Mouse (Mus musculus) E14TG2a.4 (cell line): ENCODE data around the gene Zpld1.

Experiments
- H3K27me3 ChIP-seq: 2 replicates; pipeline ENCODE4 v1.6.1; 2014; ENCODE audit warnings: low read length, control low read depth; ENCODE audit not compliant: insufficient read depth
- H3K36me3 ChIP-seq: 2 replicates; pipeline ENCODE4 v1.6.1; 2014; ENCODE audit warnings: low read length, control low read depth; ENCODE audit not compliant: insufficient read depth
- H3K4me1 ChIP-seq: replicated peaks from 2 replicates; pipeline ENCODE4 v1.6.1; 2014; ENCODE audit warnings: low read depth, low read length, control low read depth
- H3K4me3 ChIP-seq: replicated peaks from 2 replicates; pipeline ENCODE4 v1.5.1; 2014; ENCODE audit warnings: mild to moderate bottlenecking, low read length
- H3K9me3 ChIP-seq: 2 replicates; pipeline ENCODE4 v1.6.1; 2014; ENCODE audit warnings: low read length, control low read depth
- CTCF ChIP-seq: conservative IDR thresholded peaks from 2 replicates; pipeline ENCODE4 v1.5.1; 2014; ENCODE audit warnings: low read length
- NANOG ChIP-seq: IDR thresholded peaks from 2 replicates; pipeline ENCODE4 v1.6.1; 2014; ENCODE audit warnings: borderline replicate concordance, low read length, mixed read lengths
- POU5F1 ChIP-seq: IDR thresholded peaks from 2 replicates; pipeline ENCODE4 v1.6.1; 2014; ENCODE audit warnings: low read length, borderline replicate concordance

Zpld1 gene

DNA sequence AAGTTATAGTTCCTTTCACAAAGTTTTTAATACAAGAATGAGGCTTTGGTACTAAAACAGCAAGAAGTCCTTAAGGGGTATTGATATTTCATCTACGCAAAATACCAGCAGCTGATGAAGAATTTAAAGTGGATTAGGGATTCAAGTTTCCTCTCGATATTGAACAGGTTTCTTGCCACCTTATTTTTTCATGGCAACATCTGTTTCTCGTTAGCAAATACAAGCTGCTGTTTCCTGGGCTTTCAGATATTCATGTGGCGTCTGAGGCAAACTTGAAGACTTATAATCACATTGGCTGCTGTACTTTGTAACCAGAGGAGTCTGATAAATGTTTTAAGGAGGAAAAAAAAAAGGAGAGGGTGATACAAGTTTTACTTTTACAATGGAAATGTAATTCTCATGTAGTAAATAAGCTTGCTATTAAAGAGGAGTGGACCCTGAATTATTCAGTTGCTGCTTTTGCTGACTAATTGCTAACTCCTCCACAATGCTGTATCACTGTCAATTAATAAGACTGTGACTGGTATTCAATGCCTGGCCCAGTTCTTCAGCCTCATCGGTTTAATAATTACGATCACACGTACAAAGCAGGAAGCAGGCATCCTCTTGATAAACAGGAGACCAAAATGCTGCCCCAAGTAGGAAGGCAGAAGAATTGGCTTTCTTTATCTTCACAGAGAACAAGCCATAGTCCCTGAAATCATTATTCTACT, 36.8 kb downstream of the Zpld1 start:
- Histone ChIP-seq H3K4me3 (no peak overlapping the region), H3K9me3 (no peaks in the 10 kb centered on the region), H3K4me1 (no peaks in the 10 kb centered on the region), H3K27me3 (no peaks in the 10 kb centered on the region), H3K36me3 (no peaks in the 10 kb centered on the region)
- TF ChIP-seq POU5F1 (no peak), CTCF (no peak), NANOG (no peak)

DNA sequence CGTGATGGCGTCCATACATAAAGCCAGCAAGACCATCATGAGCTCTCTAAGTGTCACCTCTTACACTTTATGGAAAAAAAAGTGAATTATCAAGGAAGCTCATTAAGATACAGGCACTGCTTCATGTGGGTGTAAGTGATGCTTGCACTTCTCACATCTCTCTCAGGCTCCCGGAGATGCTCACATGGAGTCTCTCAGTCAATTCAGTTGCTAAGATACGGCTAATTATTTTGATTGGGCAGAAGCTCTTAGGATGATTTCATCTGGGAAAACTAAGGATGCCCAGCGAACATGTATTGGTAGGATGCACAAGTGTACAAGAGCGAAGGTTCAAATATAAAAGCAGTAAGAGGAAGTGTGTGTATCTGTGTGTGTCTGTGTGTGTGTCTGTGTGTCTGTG, 38.1 kb downstream of the Zpld1 start:
- Histone ChIP-seq H3K27me3 (no peaks in the 10 kb centered on the region), H3K9me3 (no peaks in the 10 kb centered on the region), H3K4me3 (no peak overlapping the region), H3K36me3 (no peaks in the 10 kb centered on the region), H3K4me1 (no peaks in the 10 kb centered on the region)
- TF ChIP-seq POU5F1 (no peak), NANOG (no peak), CTCF (no peak)

DNA sequence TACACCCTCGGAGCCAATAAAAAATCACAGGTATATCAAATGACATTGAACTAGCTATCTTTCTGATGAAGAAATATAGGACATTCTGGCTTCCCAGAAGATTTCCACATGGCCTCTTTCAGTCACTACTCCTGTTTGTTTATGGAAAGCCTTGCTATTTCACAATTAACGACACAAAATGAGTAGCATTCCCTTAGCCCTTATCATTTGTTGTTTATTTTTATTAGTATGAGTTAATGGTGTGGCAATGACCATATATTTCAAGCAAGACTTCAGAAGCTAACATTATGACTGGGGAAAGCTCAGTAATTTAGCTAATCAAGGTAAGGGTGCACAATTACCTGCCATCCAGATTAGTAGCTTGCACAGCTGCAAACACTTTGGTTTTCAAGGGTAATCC, 56.8 kb downstream of the Zpld1 start:
- Histone ChIP-seq H3K9me3 (no peaks in the 10 kb centered on the region), H3K27me3 (no peaks in the 10 kb centered on the region), H3K4me1 (no peaks in the 10 kb centered on the region), H3K36me3 (no peaks in the 10 kb centered on the region), H3K4me3 (no peak overlapping the region)
- TF ChIP-seq CTCF (no peak), POU5F1 (no peak), NANOG (no peak)

DNA sequence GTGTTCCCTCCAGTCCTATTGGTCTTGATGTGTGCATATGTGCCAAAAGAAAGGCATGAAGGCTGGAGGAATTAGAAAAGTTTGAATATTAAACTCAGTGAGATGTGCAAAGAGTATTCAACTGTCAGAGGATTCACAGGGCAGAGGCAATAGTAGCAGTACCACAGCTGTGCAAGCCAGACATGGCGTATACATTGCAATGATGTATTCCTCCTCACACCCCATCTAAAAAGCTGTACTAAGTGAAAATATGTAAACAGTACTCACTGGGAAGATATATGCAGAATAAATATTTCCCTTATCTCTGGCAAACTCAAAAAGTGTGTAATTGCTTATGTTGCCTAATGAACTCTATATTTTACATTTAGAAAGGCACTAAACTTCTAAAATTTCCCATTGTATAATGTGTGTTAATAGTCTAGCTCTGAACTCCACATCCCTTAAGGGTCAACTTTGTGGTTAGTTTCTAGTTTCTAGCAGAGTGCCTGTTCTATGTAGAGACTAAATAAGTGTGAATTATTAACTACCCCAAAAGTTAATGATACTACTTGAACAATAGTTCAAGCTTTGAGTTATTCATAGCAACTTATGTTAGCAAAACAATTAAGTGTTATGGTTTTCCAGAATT, 68.7 kb downstream of the Zpld1 start:
- no peak for TF ChIP-seq NANOG
- no peak for TF ChIP-seq POU5F1
- TF ChIP-seq CTCF: no peak
- Histone ChIP-seq H3K9me3 (no peaks in the 10 kb centered on the region), H3K36me3 (no peaks in the 10 kb centered on the region), H3K4me3 (no peak overlapping the region), H3K27me3 (no peaks in the 10 kb centered on the region), H3K4me1 (no peaks in the 10 kb centered on the region)

DNA sequence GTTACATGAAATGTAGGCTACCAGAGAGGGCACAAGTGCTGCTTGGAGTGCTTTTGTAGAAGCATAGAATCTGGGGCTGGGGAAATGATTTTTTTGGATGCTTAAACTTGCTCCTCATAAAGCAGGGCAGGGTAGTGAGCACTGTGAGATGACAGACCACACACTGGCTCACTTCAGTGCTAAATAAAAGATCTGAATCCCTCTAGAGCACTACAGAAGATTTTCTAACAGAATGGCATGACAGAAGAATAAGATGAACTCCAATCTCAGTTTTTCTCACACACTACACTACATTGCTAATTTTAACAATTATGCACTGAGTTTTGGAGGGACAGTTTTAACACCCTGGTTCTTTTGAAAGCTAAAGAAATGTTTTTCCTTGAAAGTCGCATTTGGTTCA, 93.8 kb downstream of the Zpld1 start:
- Histone ChIP-seq H3K4me3 (no peak overlapping the region), H3K27me3 (no peaks in the 10 kb centered on the region), H3K36me3 (no peaks in the 10 kb centered on the region), H3K9me3 (no peaks in the 10 kb centered on the region), H3K4me1 (no peaks in the 10 kb centered on the region)
- TF ChIP-seq NANOG: no peak
- no peak for TF ChIP-seq POU5F1
- TF ChIP-seq CTCF: no peak

GRCm38 (mm10) chr16:55190397-55190796, 107.4 kb downstream of the Zpld1 start:
- no peaks in the 10 kb centered on the region for H3K27me3 ChIP-seq
- H3K36me3 ChIP-seq: no peaks in the 10 kb centered on the region
- no peak overlapping the region for H3K4me3 ChIP-seq
- peaks cover 9% of the 10 kb centered on the region; the same call in 1 of the 2 replicates for H3K9me3 ChIP-seq
- TF ChIP-seq POU5F1 (no peak), CTCF (no peak), NANOG (no peak)
- H3K4me1 ChIP-seq: no peaks in the 10 kb centered on the region

GRCm38 (mm10) chr16:55185370-55185769, 112.4 kb downstream of the Zpld1 start:
- H3K4me1 ChIP-seq: no peaks in the 10 kb centered on the region
- H3K27me3 ChIP-seq: no peaks in the 10 kb centered on the region
- H3K36me3 ChIP-seq: no peaks in the 10 kb centered on the region
- H3K9me3 ChIP-seq: peaks cover 23% of the 10 kb centered on the region
- no peak overlapping the region for H3K4me3 ChIP-seq
- TF ChIP-seq POU5F1 (no peak), CTCF (no peak), NANOG (no peak)
